Mouse (Mus musculus) neural tube, embryonic 11.5 days (tissue): ENCODE data around the gene Pm20d2. TPM values are rescaled to one million over a fixed set of nuclear protein-coding genes. Genes with fewer than 3 reads are reported as not detected.

ENCODE experiments used
- ATAC-seq: fragments of 200-750 bp; cut with Nextera tagmentation; 2 replicates; pipeline ENCODE4 v1.8.0; 2017; ENCODE audit warnings: moderate number of reproducible peaks, mild to moderate bottlenecking, moderate TSS enrichment, moderate library complexity; ENCODE audit not compliant: insufficient read depth, low FRiP score, low TSS enrichment
- DNase-seq: peaks from one replicate; pipeline ENCODE4 v3.0.0-alpha.2; 2015; ENCODE audit warnings: low spot score
- H3K27ac ChIP-seq: fragments of 300-500 bp; sonication (generic); 2 replicates; pipeline ENCODE4 v1.5.1; 2014; ENCODE audit warnings: low read depth, mild to moderate bottlenecking, low read length
- H3K27me3 ChIP-seq: fragments of 300-500 bp; sonication (generic); 2 replicates; pipeline ENCODE4 v1.6.1; 2014; ENCODE audit warnings: mild to moderate bottlenecking, low read length, mixed read lengths; ENCODE audit not compliant: control insufficient read depth, insufficient read depth
- H3K36me3 ChIP-seq: fragments of 300-500 bp; sonication (generic); 2 replicates; pipeline ENCODE4 v1.6.1; 2014; ENCODE audit warnings: mild to moderate bottlenecking, low read length, moderate library complexity, mixed read lengths; ENCODE audit not compliant: control insufficient read depth, insufficient read depth
- H3K4me1 ChIP-seq: fragments of 300-500 bp; sonication (generic); 2 replicates; pipeline ENCODE4 v1.6.1; 2014; ENCODE audit warnings: low read length, mixed read lengths; ENCODE audit not compliant: control insufficient read depth, insufficient read depth
- H3K4me2 ChIP-seq: fragments of 300-500 bp; sonication (generic); 2 replicates; pipeline ENCODE4 v1.6.1; 2014; ENCODE audit warnings: low read depth, mild to moderate bottlenecking, moderate library complexity
- H3K4me3 ChIP-seq: fragments of 300-500 bp; sonication (generic); 2 replicates; pipeline ENCODE4 v1.5.1; 2014; ENCODE audit warnings: low read depth, low read length
- H3K9ac ChIP-seq: fragments of 300-500 bp; sonication (generic); 2 replicates; pipeline ENCODE4 v1.6.1; 2014; ENCODE audit warnings: mild to moderate bottlenecking, low read length
- H3K9me3 ChIP-seq: fragments of 300-500 bp; sonication (generic); 2 replicates; pipeline ENCODE4 v1.6.1; 2016; ENCODE audit warnings: low read length; ENCODE audit not compliant: control insufficient read depth
- WGBS: fragments of 180-500 bp; shearing (Covaris S2); extraction: QIAGEN DNeasy Blood & Tissue Kit; methylation state at CpG from one replicate; pipeline ENCODE4 v1.1.7; 2014; 5-methylcytosine and 5-hydroxymethylcytosine counted together
- polyA plus RNA-seq: library from polyadenylated mRNA; unstranded; fragments of >200 nt; fragmentation: Nextera tagmentation; extraction: Ambion mirVana; gene quantifications from 2 replicates; pipeline ENCODE4 v1.2.1, GENCODE M21; 2014

Gene Pm20d2
- polyA plus RNA-seq, 1 experiment from 2014 or later: 0.95 TPM

GRCm38 (mm10) chr4:33146679-33147291, 42.8 kb downstream of the Pm20d2 start:
- ATAC-seq (no peak), DNase-seq (no peak)
- H3K9me3 ChIP-seq: no peaks in the 10 kb centered on the region
- 55% methylated on average over 20 of the region's 20 CpGs for WGBS
- H3K4me3 ChIP-seq: no peak overlapping the region
- H3K36me3 ChIP-seq: no peaks in the 10 kb centered on the region
- H3K4me1 ChIP-seq: no peaks in the 10 kb centered on the region
- no peak overlapping the region for H3K4me2 ChIP-seq
- H3K27me3 ChIP-seq: no peaks in the 10 kb centered on the region
- H3K9ac ChIP-seq: no peak overlapping the region
- no peak overlapping the region for H3K27ac ChIP-seq

DNA sequence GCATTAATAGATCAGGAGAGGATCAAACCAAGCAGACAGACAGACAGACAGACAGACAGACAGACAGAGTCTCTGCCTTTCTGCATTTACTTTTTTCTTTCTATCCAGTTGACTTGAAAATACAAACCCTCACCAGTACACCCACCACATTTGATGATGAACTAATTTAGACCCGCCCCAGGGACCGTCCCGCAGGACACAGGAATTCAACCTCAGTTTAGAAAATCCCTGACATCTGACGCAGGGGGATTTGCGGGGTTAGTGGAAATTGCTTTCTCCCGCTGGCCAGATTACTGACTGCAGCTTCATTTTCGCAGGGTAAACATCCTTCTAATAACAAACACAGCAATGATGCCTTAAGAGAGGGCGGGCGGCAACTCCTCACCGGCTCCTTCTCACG, 57.3 kb downstream of the Pm20d2 start, which contains the start of gene Gabrr1:
TSS of gene Gabrr1 (plus strand) at position 301 of the 400 bp plus-strand sequence.
- H3K4me3 ChIP-seq: no peak within 1 kb of the TSS
- DNase-seq (no peak), ATAC-seq (no peak)
- no peaks in the 10 kb centered on the region for H3K9me3 ChIP-seq
- no peak within 1 kb of the TSS for H3K27ac ChIP-seq
- no peak within 1 kb of the TSS for H3K9ac ChIP-seq
- no peaks in the 10 kb centered on the region for H3K27me3 ChIP-seq
- WGBS: 80% methylated on average over 11 of the region's 11 CpGs
- no peaks in the 10 kb centered on the region for H3K36me3 ChIP-seq
- H3K4me2 ChIP-seq: no peak within 1 kb of the TSS
- H3K4me1 ChIP-seq: no peaks in the 10 kb centered on the region

GRCm38 (mm10) chr4:33125409-33126084, 64.0 kb downstream of the Pm20d2 start:
- WGBS: 79% methylated on average over 10 of the region's 10 CpGs
- Histone ChIP-seq H3K36me3 (no peaks in the 10 kb centered on the region), H3K9me3 (no peaks in the 10 kb centered on the region), H3K9ac (no peak overlapping the region), H3K27me3 (no peaks in the 10 kb centered on the region), H3K4me3 (no peak overlapping the region), H3K4me2 (no peak overlapping the region), H3K4me1 (no peaks in the 10 kb centered on the region), H3K27ac (no peak overlapping the region)
- DNase-seq (no peak), ATAC-seq (no peak)

DNA sequence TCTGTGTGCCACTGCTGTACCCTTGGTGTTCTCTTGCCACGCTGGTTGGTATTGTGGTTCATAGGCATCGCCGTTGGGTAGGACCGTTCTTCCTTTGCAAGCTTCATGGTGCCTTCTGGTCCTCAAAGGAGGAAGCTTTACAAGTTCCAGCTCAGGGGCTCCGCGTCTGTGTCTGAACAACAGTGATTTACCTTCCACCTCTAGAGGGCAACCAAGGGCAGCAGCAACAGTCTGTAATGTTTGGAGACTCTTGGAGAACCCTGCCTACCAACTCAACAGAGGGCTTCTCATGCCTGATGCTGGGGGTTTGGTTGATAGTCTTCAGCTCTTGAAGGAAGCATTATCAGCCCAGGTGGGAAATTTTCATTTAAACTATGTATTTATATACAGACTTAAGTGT, 65.0 kb downstream of the Pm20d2 start:
- 79% methylated on average over 6 of the region's 6 CpGs for WGBS
- Histone ChIP-seq H3K36me3 (no peaks in the 10 kb centered on the region), H3K9ac (no peak overlapping the region), H3K4me1 (no peaks in the 10 kb centered on the region), H3K27ac (no peak overlapping the region), H3K9me3 (no peaks in the 10 kb centered on the region), H3K4me3 (no peak overlapping the region), H3K4me2 (no peak overlapping the region), H3K27me3 (no peaks in the 10 kb centered on the region)
- ATAC-seq (no peak), DNase-seq (no peak)

Other genes starting within 250 kb of the Pm20d2 start
- 28.1 and 31.3 TPM in 2 replicates for gene Ankrd6, start 238.9 kb downstream of the Pm20d2 start, polyA plus RNA-seq
- 40.5 and 42.3 TPM in 2 replicates for gene Rragd, start 206.7 kb downstream of the Pm20d2 start, polyA plus RNA-seq
- gene Ube2j1, start 158.3 kb downstream of the Pm20d2 start, polyA plus RNA-seq: 62.8 and 64.2 TPM in 2 replicates
- gene Gabrr2, start 126.7 kb downstream of the Pm20d2 start, polyA plus RNA-seq: 0.77 TPM in 1 of 2 replicates, not detected in the other
- not detected in 2 replicates for gene Gabrr1, start 57.2 kb downstream of the Pm20d2 start, polyA plus RNA-seq
- gene Srsf12, start 19.3 kb upstream of the Pm20d2 start, polyA plus RNA-seq: 9.5 and 10.9 TPM in 2 replicates
- 88.8 and 89.0 TPM in 2 replicates for gene Pnrc1, start 100.4 kb upstream of the Pm20d2 start, polyA plus RNA-seq
- 35.1 and 36.8 TPM in 2 replicates for gene Rngtt, start 120.6 kb upstream of the Pm20d2 start, polyA plus RNA-seq